Mouse (Mus musculus): ENCODE measurements at regions not wholly inside any gene's neighbourhood (a gene's known extent, or its start where the extent isn't known, plus 50 kb on each side); places are given as distances from the start of the nearest gene placed in this dataset.

DNA sequence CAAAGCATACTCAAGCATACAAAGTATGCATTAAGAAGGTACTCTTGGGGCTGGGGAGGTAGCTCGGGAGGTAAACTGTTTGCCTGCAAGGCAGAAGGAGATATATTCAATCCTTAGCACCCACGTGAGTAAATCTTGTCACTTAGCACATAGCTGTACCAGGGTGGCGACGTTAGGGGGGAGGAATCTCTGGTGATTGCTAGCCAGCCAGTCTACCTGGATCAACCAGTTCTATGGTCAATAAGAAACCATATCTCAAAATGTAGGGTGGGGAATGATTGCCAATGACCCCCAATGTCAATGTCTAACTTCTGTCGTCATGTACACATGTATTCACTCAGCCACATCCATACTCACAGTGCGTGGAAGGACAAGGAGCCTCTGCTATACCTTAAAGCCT lies 214.5 kb downstream of the CK137956 start:
- DNase-seq (ENCODE audit: low spot score), result no peak

DNA sequence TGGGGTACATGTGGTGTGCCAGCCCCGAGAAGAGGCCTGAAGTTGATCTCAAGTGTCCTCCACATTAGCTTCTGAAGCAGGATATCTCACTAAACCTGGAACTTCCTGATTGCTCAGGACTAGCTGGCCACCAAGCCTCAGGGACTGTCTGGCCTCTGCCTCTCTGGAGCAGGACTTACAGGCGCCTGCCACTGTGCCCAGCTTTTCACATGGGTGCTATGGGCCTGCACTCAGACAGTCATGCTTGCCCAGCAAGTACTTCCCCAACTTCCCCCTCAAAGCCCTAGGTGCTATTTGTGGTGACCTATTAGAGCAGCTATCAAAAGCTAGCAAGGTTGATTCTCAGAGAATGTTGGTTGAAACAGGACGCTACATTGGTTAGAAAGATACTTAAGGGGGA lies 220.0 kb downstream of the CK137956 start:
- no peak for DNase-seq (ENCODE audit: low spot score)

DNA sequence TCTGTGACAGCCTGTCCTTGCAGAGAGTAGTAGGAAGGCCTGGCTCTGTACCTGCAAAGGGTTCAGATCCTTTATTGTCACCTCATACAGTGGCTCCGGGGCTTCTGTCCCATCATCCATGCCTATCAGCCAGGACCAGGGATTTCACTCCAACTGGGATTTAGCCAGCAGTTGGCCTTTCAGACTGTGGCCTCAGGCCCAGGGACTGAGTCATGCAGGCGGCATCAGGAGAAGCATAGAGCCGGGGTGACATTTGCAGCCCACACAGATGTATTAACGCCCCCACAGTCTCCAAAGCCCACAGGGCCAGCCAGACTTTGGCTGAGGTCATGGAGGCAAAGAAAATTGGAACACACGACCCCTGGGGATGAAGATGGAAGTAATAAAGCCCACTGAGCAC lies 222.9 kb downstream of the CK137956 start:
- no peak for DNase-seq (ENCODE audit: low spot score)

DNA sequence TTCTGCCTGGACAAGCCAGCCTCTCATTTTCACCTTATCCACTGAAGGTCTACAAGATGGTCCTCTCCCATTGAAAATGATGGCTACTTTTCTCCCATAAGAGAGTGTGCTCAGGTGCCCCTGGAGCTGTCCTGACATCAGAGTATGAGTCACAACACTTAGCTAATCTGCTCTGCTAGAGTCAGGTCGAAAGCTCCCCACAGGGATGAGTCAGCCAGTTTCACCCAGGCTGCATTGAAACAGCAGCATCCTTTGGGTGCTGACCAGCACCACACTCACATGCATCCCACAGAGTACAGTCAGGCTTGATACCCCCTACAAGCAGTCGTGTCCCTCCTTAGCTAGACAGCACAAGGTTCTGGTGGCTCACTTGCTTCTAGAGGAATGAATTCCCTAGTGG lies 234.0 kb downstream of the CK137956 start:
- no peak for DNase-seq (ENCODE audit: low spot score)

DNA sequence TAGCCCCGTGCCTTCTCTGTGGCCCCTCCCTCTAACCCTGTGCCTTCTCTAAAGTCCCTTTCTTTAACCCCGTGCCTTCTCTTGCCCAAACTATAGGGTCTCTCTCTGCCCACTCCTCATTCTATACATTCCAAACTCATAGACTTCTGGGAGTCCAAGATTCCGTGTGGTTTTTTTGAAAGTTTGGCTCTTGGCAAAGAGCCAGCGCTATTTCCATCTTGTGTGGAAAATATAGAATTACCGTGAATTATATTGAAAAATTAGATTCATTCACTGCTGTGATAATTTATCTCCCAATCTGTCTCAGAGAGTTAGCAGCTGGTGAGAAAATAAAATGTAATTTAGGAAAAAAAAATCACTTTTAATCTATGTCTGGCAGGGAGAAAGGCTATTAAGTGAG lies 234.6 kb downstream of the CK137956 start:
- no peak for DNase-seq (ENCODE audit: low spot score)

DNA sequence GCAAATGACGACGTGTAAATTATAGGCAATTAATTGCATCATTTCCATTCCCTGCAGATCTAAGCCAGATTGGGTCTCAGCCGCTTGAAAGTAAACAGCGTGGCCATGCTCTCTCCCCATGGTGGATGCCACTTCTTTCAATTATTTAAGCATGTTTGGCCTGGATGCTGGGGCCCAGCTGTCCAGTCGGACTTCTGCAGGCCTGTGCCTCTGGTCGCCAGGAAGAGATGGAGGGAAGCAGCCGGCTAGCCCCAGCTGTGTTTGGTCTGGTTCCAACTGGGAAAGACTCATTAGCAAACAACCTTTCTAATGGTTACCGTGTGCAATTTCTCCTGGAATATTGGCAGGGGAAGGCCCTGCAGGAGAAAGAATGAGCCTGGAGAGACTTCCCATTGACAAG lies 236.1 kb downstream of the CK137956 start:
- no peak for DNase-seq (ENCODE audit: low spot score)

DNA sequence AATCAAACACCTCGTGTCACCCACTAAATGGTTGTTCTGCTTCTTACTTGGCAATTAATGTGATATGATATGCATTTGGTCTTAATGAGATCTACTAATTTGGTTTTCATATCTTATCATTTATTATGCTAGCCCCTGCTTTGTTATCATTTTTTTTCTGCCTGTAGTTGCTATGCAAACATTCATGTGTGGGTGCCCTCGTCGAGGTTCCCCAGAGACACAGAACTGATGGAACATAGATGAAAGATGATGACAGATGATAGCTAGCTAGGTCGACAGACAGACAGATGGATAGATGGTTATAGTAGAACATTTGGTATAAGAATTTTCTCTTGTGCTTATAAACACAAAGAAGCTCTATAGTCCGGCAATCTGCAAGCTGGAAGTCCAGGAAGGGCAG lies 252.1 kb downstream of the CK137956 start:
- no peak for DNase-seq (ENCODE audit: low spot score)

DNA sequence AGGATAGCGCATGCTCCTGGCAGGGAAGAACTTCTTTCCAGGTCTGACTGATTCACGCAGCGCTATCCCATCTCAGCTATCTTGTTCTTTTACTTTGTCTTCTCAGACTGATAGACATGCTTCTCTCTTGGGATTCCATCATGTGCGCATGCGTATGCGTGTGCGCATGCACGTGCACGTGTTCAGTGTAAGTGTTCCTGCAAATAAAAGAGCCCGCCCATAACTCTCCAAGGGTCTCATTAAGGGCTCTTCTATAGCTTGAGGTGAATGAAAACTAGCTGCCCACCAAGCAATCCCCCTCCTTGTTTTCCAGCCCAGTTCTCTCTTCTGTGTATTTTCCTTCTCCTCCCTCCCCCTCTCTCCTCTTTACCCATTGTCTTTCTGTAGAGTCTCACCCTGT lies 258.5 kb downstream of the CK137956 start:
- DNase-seq (ENCODE audit: low spot score), result no peak

DNA sequence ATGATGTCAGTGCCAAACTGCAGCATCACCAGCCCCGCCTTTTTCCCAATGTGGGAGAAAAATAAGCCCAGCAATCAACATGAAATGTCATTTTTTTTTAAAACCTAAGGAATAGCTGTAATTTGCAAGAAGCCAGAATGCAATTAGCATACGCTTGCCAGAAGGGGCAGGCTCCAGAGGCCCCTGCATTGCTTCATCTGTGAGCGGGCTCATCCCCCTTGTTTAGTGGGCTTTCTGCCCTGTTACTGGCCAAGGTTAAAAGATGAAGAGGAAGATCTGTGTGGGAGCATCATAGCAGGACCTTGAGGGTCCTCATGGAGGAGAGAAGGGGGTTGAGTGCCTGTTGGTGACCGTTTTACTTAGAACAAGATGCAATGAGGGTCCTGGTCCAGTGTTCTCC lies 259.9 kb downstream of the CK137956 start:
- no peak for DNase-seq (ENCODE audit: low spot score)

DNA sequence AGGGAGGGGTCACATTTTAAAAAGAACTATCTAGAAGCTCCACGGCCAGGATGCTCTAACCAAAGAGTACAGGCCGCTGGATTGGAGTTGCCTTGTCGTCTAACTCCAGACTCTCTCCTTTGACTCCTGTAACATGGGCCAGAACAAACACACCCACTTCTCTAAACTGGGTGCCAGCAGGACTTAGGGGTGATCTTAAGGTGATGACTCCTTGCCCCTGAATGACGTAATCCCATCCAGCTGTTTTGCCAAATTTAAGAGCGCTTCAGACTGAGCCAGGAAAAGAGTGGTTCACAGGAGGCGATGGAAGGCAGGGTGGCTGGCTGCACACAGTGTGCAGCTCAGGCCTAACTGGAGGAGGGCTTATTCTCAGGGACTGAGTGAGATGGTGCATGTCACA lies 261.0 kb downstream of the CK137956 start:
- no peak for DNase-seq (ENCODE audit: low spot score)

DNA sequence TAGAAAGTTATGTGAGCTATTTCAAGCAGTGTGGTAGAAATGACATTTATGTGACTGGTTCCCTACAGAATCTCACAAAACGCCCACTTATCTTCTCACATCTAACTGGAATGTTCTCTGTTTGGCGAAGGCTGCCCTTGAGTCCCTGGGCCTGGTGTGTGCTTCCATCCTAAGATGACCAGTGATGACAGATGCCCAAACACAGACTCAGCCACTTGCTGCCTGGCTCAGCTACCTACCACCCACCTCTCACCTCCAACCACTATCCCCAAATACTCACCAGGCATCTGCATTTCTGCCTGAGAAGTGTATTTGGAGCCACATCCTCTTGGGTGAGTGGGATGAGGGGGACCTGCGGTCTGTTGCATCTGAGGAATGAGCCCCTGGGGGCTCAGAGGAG lies 262.6 kb downstream of the CK137956 start:
- DNase-seq (ENCODE audit: low spot score), result no peak

DNA sequence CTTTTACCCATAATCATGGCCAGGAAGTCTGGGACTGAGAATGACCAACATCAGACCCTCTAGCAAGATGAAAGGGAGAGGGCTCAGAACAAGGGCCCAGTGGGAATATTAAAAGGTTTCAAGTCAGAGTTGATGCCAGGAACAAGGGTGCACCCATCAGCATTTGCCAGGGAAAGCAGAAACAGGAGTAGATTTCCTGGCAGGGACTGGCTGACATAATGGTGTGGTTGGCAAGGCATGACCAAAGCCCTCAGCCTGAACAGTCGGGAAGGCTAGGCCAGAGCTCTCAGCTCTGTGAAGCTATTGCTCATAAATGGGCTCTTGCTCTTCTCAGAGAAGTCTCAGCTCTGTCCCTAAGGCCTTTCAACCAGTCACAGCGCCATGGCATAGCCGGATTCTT lies 263.6 kb downstream of the CK137956 start:
- DNase-seq (ENCODE audit: low spot score), result no peak

DNA sequence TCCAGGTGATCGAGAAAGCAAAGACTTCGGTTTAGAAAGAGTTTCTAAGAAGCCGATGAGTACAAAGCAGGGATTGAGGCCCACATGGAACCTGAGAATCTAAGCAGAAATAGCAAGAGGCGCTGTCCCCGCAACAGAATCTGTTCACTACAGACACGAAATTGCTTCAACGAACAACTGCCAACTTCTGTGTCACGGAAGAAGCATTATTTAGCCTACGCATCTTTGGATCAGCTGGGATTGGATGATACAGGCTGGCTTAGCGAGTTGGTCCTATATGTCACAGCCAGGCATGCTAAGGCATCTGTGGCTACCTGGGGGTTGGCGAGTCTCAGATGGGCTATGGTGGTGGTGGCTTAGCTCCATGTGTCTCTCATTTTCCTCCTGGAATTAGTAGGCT lies 269.1 kb downstream of the CK137956 start:
- no peak for DNase-seq (ENCODE audit: low spot score)

DNA sequence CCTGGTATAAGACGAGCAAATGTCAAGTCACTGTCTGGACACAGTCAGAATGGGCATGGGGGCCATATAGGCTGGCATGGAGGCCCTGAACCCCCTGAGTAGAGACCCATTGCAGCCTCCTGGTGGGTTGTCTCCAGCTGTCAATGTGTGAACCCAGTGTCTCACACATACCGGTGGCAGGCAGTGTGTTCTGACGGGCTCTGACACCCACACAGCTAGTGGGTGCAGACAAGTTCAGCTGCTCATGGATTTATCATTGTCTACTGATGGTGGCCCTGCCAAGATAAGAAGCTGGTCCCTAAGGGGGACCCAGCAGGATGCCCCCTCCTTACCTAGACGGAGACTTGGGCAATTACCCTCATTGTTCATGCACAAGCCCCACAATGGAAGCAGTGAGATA lies 280.8 kb downstream of the CK137956 start:
- no peak for DNase-seq (ENCODE audit: low spot score)

DNA sequence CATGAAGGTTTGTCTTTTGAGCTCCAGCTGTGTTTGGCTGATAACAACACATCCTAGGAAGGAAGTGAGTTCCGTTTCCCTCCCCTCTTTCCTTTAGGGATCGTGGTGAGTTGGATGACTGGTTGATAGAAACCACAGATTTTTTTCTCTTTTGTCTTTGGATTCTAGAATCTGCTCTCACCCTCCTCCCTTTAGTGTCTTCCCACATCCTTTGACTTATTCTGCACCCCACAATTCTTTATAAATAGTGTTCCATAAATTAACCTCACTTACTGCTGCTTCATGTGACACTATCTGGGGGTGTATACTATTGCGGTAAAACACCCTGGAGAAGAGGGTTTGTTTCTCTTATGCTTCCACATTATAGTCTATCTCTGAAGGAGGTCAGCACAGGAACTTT lies 285.7 kb downstream of the CK137956 start:
- no peak for DNase-seq (ENCODE audit: low spot score)

DNA sequence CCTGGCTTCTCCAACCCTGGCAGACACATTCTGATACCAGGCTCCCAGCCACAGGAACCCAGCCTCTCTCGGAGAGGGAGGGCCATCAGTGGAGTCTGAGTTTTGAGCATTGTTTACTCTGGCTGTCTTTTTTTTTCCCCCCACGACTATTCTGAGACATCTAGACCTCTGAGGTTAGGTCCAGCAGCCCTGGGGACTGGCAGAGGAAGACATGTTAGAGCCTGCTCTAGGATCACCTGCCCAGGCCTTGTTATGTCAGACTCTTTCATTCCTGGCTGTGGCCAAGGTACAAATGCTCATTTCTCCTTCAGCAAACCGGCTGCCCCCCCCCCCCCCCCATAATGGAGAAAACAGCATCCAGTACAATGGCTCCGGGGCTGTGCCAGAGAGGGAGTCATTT lies 291.4 kb downstream of the CK137956 start:
- DNase-seq (ENCODE audit: low spot score), result no peak

DNA sequence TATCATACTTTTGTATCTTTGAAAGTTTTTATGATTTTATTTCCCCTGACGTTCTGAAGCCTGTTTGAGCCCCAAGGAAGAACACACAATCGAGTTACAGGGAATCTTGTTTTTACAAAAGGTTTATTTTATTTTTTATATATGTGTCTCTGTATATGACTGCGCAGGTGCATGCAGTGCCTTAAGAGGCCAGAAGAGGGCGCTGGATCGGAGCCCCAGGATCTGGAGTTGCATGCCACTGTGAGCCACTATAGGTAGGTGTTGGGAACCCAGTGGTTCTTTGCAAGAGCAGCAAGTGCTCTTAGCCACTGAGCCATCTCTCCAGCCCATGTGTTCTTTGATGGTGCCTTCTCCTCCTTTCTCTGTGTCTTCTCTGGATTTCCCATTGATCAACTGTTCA lies 292.3 kb downstream of the CK137956 start:
- DNase-seq (ENCODE audit: low spot score), result no peak

DNA sequence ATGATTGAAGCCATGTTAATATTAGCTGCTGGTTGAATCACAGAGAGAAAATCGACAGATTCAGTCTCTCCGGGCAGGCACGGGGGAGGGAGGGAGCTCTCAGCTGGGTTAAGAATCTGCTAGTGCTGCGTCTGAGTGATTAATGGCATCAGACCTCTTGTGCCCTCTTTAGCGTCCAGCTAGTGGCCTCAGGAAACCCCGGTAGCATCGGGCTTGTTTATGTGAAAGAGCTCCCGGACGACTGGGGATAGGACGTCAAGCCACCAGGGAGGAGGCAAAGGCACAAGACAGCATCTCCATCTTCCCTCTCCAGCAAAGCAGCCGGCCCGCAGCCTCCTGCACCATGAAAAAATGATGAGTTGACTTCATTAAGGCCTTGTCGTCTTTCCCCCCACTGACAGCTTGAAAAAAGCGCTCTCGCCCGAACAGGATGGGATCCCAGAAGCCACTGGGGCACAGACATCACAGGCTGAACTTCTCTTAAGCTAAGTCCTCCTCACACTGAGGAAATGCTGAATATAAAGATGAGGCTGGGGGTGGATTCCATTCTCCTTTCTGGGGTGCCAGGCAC lies 294.9 kb downstream of the CK137956 start:
- no peak for DNase-seq (ENCODE audit: low spot score)

DNA sequence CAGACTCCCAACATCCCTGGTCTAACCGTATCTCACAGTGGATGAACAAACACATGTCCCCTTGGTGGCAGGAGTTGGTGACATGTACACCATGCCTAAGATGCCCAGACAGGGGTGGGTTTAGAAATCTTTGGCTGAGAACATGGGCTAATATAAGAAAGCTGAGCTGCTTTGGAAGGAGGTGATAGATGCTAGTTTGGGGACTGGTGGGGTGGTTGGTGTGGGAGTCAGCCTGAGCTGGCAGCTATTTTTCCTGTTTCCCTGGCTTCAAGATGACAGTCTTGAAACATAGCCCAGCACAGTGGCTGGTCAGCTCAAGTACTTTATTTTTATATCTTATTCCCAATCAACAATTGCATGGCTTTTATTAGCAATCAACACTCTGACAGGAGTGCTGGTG lies 302.0 kb upstream of the Gjb5 start:
- no peak for DNase-seq (ENCODE audit: low spot score)

DNA sequence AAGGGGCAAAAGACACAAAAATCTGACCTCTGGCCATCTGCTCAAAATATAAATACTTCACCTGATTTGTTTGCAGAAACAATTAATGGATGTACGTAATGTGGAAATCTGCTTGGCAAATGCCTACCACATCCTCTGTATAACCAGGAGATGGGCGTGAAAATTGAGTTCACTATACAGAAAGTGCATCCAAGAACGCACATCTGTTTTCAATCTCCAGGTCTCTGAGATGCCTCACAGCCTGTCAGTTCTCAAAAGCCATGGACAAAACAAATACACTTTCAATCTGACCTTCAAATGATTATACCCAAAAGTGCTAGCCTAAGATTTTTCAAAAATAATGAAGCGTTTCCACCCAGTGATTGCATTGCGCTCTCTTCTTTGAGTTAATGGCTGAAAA lies 293.6 kb upstream of the Gjb5 start:
- DNase-seq (ENCODE audit: low spot score), result no peak

DNA sequence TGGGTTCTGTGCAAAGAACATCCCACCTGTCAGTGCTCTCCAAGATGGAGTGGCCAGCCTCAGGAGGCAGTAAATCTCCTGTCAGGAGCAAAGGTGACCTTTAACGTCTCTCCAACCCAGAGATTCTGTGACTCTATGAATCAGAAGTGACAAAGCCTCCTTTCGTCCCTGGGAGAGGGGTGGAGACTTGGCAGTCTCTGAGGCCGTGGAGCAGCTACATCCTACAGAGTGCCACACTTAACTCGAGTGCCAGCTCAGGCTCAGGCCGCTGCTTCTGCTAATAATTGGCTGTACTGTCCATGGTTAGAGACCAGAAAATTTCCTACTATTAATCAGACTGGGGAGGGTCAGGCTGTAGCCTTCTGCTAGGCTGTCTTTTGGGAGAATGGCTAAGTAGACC lies 290.0 kb upstream of the Gjb5 start:
- no peak for DNase-seq (ENCODE audit: low spot score)

DNA sequence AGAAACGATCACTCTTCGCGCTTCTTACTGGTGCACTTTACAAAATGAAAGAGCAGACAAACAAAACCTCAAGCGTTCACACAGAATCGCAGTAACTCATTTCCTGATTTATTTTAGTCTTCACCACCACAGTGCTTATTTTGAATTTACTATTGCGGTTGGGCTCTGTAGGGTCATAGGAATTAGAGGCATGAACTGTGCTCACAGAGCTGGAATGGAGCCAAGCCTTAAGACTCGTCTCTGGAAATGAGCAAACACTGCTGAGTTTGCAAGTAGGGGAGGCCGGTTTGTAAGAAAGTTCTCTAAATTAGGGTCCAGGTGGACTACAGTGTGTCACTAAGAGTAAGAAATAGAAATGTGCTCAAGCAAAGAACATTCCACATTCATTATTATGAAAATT lies 289.2 kb upstream of the Gjb5 start:
- no peak for DNase-seq (ENCODE audit: low spot score)

DNA sequence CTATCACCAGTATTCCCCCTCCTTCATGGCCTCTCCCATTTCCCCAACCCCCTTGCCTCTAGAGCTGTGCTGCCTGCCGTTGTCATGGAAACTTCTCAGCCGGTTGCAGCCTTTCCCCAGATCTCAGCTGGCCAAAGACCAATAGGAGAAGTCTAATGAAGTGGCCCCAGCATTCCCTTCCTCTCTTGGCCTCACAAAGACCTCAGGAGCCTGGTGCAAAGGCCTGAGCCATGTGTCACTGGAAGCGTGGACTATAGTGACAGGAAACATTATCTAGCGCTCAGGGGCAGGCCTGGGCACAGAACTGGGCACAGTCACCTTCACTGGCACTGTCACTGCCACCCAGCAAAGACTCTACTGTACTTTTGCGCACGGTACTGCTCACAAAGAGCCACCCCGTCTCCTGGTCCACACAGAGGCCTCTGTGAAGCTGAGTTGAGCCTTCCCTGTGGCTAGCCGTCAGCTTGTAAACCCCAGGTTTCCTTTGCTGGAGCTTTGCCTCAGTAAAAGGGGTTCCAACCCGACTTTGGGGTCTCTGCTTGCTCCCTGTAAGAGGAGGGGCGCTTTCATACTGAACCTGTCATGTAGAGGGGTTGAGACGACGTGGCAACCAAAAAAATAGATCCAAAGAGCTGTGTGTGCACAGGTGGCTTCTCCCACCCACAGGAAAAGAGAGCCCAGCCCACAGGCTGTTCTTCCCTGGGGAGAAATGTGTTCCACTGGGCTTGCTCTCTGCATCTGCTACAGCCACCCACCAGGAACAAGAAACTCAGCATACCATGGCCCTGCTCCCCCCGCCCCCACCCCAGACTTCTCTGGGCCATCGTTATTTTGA lies 282.5 kb upstream of the Gjb5 start:
- no peak for DNase-seq (ENCODE audit: low spot score)

DNA sequence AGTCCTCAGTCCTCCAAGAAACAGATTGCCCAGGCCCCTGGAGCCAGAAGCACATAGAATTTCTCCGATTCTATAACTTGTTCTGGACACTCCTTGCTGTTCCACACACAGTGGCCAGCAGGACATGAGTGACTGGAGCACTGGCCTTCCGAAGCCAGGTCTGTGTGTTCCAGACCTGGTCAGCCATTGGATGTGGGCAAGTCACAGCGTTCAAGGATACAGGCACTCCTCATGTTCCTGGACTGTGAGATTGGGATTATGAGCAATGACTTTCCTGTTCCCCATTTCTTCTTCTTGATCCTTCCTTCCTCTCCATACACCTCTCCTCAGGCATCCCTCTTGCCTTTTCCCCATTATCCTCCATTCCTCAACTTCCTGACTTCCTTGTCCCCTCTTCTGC lies 281.8 kb upstream of the Gjb5 start:
- no peak for DNase-seq (ENCODE audit: low spot score)

Measured in urinary bladder, postnatal 14 days (tissue).